8 mouse cellular contexts compared by ENCODE assay signal in genomic region chr14:19733490-19734282, GRCm38 (mm10). TPM values are rescaled to one million over a fixed set of nuclear protein-coding genes. Genes with fewer than 3 reads are reported as not detected.
DNase-seq lines count a peak whose midpoint lies in the region; ATAC-seq and TF ChIP-seq lines count a peak whose summit lies in the region.

No protein-coding gene starts in this region.

- peak; percentile 19; the same call in 1 of the 2 replicates for ATAC-seq in intestine, postnatal 0 days
- ATAC-seq in megakaryocyte, adult 5-6 weeks (ENCODE audit: poor library complexity, severe bottlenecking) = peak; percentile 92

- intact Hi-C loops in gastrocnemius, adult 2 months (cut with DNase I) = no loop called here

- peaks cover 3% of the 10 kb centered on the region; the same call in 1 of the 2 replicates for H3K36me3 ChIP-seq in intestine, postnatal 0 days (ENCODE audit: control insufficient read depth, insufficient read depth)

- no peaks in the 10 kb centered on the region for H3K27me3 ChIP-seq in intestine, postnatal 0 days (replicated peaks; ENCODE audit: control insufficient read depth, insufficient read depth, low read length)

- H3K4me3 ChIP-seq in gastrocnemius, adult 2 months = no peak overlapping the region
- H3K4me3 ChIP-seq in intestine, postnatal 0 days (ENCODE audit: low read depth, low read length) = no peak overlapping the region

- H3K4me2 ChIP-seq in intestine, postnatal 0 days (replicated peaks; ENCODE audit: low read depth) = no peak overlapping the region

- peak overlapping the region; percentile 62 for H3K27ac ChIP-seq in gastrocnemius, adult 2 months
- H3K27ac ChIP-seq in intestine, postnatal 0 days (ENCODE audit: low read depth, low read length) = no peak overlapping the region

- H3K4me1 ChIP-seq in intestine, postnatal 0 days (replicated peaks; ENCODE audit: control insufficient read depth, insufficient read depth, low read length) = no peaks in the 10 kb centered on the region

- peak; percentile 31 to 80 for DNase-seq in adrenal gland, adult (ENCODE audit: inconsistent age in 2 of 2, low spot score in 1 of 2)
- DNase-seq in adrenal gland, postnatal 4 days (ENCODE audit: low spot score in 2 of 2) = no peak
- DNase-seq in gastrocnemius, adult 2 months = peak; percentile 62
- DNase-seq in cerebellum, postnatal 4 days (ENCODE audit: low spot score in 2 of 2) = no peak
- no peak for DNase-seq in thymus, postnatal 36 days
- no peak for DNase-seq in layer of hippocampus, adult 9-10 months (ENCODE audit: low spot score)

- H3K9me3 ChIP-seq in intestine, postnatal 0 days (ENCODE audit: control insufficient read depth) = no peaks in the 10 kb centered on the region

- H3K9ac ChIP-seq in intestine, postnatal 0 days (ENCODE audit: low read depth, low read length) = no peak overlapping the region

- no peak for TF ChIP-seq CTCF in gastrocnemius, adult 2 months (IDR thresholded peaks at IDR 0.05)
- TF ChIP-seq CTCF in intestine, postnatal 0 days (IDR thresholded peaks at IDR 0.05; ENCODE audit: low read depth) = no peak

- WGBS in intestine, postnatal 0 days = 48% methylated on average over 4 of the region's 4 CpGs

RNA-seq across cellular contexts. Expression of gene Nid2, which starts 17.4 kb away (rescaled TPM):
- 100 to 1,000 TPM in 1 of 2 experiments, 10 to 100 TPM in 1; 80.3 to 105 TPM for total RNA-seq in adrenal gland, postnatal 4 days (2021)
- total RNA-seq in gastrocnemius, adult 2 months (2021) = 1 to 10 TPM; 6.5 to 7.6 TPM
- polyA plus RNA-seq in intestine, postnatal 0 days (2015; fragmentation: Nextera tagmentation; extraction: Ambion mirVana) = 20.0 and 21.8 TPM in 2 replicates
- 0.27 and 0.34 TPM in 2 replicates for total RNA-seq in megakaryocyte, adult 5-6 weeks (2015)
- 0.45 and 2.2 TPM in 2 replicates for total RNA-seq in megakaryocyte, adult 5-6 weeks (2017)

Comparison
In these comparisons a context has a peak if more than half of its experiments do, and no peak if none do; other contexts are left out.
1. DNase-seq: peak in adrenal gland, adult (2 of 2) and gastrocnemius, adult 2 months (single experiment); none in adrenal gland, postnatal 4 days (0 of 2), cerebellum, postnatal 4 days (0 of 2), thymus, postnatal 36 days (0 of 2) and layer of hippocampus, adult 9-10 months (single experiment).
2. RNA of gene Nid2, which starts 17.4 kb away (total RNA-seq): 80.3 to 105 TPM in adrenal gland, postnatal 4 days; 6.5 to 7.6 TPM in gastrocnemius, adult 2 months and 0.27 to 2.2 TPM in megakaryocyte, adult 5-6 weeks; every median in the first group is over 4 times any median in the second.